Mouse (Mus musculus) right cerebral cortex, postnatal 10 days (tissue): ENCODE data around the gene Ccdc173.
"Not testable (repeated sequence)": the region's sequence is repeated elsewhere in the genome, so short reads cannot be mapped to it uniquely, and the experiment has no call there.

Experiments used
- DNase-seq, 2 experiments: peaks; one replicate each; pipeline ENCODE4 v3.0.0; 2021; ENCODE audit warnings: low spot score in 2 of 2

Ccdc173 gene

GRCm38 (mm10) chr2:69789429-69790069 is at the start of gene Ccdc173, which contains the start of gene Phospho2:
TSS of gene Ccdc173 (minus strand) at chr2:69789575.
TSS of gene Phospho2 (plus strand) at chr2:69789623.
- peak; percentile 99 to 100 for DNase-seq

DNA sequence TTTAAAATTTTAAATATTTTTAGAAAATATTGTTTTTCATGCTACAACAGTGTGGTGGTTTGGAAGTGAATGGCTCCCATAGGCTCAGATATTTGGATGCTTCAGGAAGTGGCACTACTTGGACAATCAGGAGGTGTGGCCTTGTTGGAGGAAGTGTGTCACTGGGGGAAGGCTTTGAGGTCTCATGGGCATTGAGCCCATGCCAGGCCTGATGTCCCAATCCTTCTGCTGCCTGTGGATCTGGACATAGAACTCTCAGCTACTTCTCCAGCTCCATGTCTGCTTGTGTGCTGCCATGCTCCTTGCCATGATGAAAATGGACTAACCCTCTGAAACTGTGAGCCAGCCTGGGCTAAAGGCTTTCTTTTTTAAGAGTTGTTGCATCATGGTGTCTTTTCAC is 49.3 kb upstream of the Ccdc173 start:
- DNase-seq, result no peak

DNA sequence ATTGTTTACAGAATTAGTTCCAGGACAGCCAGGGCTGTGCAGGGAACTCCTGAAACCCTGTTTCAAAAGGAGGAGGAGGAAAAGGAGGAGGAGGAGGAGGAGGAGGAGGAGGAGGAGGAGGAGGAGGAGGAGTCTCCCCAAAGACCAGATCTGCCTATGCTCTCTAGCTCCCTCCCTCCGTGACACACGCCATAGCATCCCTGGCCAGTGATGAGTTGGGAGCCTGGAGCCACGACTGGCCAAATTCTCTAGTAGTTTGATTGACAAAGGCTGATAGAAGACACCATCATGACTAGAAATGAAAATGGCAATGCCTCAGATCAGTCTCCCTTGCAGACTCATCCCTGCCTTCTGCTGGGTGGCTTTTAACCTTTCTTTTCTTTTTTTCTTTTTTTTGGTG is 48.6 kb upstream of the Ccdc173 start:
- no peak for DNase-seq

DNA sequence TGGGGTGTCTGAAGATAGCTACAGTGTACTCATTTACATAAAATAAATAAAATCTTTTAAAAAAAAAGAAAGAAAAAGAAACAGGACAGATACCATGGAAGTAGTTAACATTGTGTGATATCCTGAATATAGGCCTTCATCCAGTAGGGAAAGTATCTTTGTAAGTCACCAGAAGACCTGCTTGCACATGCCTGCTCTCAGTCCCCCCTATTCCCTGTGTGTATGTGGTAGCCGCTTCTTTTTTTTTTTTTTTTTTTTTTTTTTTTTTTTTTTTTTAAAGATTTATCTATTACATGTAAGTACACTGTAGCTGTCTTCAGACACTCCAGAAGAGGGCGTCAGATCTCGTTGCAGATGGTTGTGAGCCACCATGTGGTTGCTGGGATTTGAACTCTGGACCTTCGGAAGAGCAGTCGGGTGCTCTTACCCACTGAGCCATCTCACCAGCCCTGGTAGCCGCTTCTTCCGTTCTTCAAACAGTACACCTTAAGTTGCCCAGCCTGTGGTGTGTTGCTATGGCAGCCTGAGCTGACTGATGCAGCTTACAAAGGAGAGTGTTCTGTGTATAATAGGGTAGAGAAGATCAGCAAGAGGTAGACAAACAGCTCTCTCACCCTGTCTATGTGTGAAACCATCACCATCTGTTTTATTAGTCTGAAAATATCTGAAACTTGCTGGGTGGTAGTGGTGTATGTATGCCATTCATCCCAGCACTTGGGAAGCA is 48.0 kb upstream of the Ccdc173 start:
- no peak for DNase-seq

DNA sequence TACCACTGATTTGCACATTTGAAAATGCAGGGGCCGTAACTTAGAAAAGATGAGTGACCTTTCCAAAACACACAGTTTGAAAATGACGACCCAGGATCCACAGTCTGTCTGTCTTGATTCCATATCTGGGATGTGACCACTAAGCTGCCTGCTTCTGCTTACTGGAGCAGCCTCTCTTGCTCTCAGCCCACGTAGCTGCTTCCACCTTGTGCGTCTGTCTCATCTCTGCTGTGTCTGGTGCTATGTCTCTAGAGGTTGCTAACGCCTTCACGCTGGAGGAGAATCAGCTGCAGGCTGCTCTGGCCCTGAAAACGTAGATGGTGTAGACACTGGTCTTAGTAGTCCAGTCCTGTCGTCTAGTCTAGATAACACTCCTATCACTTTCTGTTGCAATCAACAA is 40.7 kb upstream of the Ccdc173 start:
- no peak for DNase-seq

- DNase-seq, result no peak
These were observed 40.3 kb upstream of the Ccdc173 start for GRCm38 (mm10) chr2:69829680-69830079.

DNA sequence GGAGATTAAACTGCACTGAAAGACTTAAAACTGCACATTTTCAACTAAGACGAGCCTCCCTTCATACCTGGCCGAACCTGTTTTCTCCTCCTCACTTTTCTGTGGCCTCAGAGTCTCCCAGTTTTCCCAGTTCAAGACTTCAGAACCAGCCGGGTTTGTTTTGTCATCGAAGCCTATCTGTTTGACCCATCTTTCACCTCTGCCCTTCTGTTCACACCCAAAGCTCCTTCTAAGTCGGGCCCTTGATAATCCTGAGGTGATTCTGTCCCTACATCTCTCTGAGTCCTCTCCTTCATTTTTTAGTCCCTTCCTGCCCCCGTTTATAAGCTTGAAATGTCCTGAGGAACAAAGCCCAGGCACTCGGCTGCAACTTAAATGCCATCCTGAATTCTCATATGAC is 38.7 kb upstream of the Ccdc173 start:
- DNase-seq, result no peak

DNA sequence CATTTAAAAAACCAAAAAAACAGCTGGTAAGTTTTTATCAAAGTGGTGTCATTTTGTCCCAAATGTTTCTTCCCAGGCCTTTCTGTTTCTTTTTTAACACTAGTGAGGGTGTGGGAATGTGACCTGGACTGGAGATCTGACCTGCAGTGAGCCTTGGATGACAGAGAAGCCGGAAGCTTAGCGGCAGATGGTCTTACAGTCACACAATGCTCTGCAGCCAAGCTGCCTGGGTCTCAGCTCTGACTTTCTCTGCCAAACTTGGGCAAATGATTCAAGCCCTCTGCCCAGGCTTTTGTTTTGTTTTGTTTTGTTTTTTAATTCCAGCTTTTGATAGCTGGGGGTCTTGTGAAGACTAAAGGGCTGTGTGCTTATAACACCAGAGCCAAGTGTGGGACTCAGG is 37.0 kb upstream of the Ccdc173 start:
- no peak for DNase-seq

DNA sequence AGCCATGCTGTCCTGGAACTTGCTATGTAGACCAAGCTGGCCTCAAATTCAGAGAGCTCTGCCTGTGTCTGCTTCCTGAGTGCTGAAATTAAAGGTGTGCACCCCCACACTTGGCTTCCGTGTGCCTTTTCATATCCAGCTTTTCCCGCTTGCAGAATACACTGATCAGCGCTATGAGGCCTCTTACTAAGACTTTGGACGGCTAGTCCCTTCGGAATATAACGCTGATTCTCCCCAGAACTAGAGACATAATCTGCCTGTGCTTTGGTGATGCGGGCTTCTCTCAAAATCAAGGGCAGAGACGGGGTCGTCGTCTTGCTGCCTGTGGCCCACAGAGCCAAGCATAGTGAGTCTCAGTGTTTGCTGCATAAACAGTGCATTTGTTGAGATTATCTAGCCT is 36.5 kb upstream of the Ccdc173 start:
- no peak for DNase-seq

GRCm38 (mm10) chr2:69823129-69823677 is 33.8 kb upstream of the Ccdc173 start:
- peak; percentile 67 to 71 for DNase-seq

DNA sequence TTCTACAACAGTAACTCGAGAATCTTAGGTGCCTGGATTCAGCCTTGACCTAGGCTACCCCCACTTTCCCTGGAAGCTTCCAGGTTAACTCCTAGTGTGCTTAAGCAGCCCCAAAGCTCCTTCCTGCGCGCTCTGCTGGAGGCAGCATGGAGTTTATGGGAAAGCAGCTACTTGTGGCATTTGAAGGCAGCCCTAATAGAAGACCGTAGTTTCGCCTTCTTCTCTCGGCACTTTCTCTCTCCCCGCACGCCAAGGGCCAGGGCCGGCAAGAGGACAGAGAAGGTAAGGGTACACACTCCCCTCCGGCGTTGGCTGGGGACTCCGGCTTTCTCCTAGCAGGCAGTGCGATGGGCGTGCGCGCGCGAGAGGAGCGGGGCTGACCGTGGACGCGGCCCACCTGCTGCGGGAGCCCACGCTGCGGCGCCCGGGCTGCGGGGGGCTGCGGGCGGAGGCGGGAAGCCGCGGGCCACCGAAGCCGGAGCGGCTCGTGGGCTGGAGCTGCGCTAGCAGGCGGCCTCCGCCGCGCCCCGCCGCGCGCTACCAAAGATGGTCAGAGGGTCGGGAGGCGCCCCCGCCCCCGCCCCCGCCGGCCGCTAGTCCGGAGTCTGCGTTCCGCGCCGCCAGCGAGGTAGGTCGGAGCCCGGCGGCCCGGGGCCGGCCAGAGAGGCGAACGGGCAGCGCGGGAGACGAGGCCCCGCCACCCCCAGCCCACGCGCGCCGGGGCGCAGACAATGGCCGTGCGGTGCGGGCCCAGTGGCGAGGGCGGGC is 33.2 kb upstream of the Ccdc173 start:
- DNase-seq, result peak; percentile 66 to 69

GRCm38 (mm10) chr2:69821711-69822110 is 32.3 kb upstream of the Ccdc173 start, which contains the start of gene Klhl23:
TSS of gene Klhl23 (plus strand) at chr2:69821944.
- no peak for DNase-seq

- no peak for DNase-seq
These were observed 30.8 kb upstream of the Ccdc173 start for GRCm38 (mm10) chr2:69820201-69820600.

- no peak for DNase-seq
These were observed 29.1 kb upstream of the Ccdc173 start for GRCm38 (mm10) chr2:69818350-69819085.

DNA sequence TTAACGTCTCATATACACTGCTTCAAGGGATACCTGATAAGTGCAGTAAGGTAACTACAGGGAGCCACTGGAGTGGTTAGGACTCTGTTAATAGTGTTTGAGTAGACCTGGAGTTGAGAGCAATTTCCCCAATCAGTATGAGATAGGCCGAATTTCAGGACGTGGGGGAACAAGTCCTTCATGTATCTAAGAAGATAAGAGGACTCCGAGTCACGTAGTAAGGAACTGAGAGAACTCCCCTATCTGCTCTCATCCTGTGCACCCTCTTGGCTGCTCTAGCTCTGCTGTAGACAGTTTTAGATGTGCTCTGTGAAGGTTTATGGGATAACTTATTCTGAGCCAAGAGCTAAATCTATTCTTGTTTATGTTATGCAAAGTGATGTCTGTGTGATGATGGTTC is 27.2 kb upstream of the Ccdc173 start:
- no peak for DNase-seq

DNA sequence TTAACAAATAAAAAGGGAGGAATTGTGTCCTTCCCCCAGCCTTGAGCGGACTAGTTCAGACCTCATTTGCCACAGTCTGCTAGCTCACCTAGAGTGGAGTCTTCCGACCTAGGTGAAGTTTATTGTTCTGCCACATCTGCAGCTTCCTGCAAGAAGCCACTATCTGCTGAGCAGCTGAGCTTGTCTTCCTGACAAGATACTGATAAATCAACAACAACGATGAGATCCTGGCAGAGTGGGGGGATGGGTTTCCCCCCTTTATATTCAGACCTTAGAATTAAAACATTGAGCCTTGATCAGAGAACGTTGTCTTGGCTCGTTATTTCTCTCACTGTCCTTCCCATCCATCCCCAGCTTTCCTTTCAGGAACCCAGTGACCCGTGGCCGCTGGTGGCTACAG is 22.0 kb upstream of the Ccdc173 start:
- DNase-seq, result not testable (repeated sequence)

DNA sequence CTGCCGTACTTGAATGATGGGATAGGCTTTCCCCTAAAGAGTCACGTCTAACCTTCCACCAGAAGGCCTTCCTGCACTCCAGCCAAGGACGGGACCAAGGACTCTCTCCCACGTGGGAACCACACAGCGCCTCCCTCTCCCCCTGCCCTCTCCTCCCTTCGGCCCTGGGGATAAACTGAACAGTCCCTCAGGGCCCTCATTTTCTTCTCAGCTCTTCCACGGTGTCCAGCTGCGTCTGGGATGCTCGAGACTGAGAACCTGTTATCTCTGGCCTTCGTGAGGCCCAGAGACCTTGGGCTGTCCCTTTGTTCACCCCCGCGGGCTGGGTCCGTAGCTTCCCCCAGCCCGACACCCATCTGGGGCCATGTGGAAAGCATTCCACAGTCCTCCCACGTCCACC is 20.8 kb upstream of the Ccdc173 start:
- DNase-seq, result no peak

GRCm38 (mm10) chr2:69804663-69805062 is 15.3 kb upstream of the Ccdc173 start:
- DNase-seq, result not testable (repeated sequence)

GRCm38 (mm10) chr2:69803756-69804155 is 14.4 kb upstream of the Ccdc173 start:
- no peak for DNase-seq

GRCm38 (mm10) chr2:69802911-69803312 is 13.5 kb upstream of the Ccdc173 start:
- DNase-seq, result peak in 1 of 2 experiments; percentile 53

DNA sequence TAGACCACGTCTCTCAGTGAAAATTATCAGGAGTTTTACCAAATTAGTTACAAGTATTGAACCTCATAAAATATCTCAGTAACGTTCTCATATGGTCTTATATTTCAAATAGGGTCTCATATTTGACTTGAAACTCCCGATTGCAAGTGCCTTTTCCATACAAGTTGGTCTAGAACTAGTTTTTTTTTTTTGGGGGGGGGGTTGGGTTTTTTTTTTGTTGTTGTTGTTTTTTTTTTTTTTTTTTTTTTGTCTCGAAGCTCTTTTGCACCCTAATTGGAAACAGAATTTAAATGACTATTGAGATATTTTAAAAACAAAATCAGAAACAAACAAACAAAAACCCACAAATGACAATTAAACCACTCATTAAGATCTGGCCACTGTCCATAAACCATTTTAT is 1.3 kb upstream of the Ccdc173 start:
- DNase-seq, result no peak

- DNase-seq, result peak; percentile 80 to 89
These were observed 910 bp upstream of the Ccdc173 start for GRCm38 (mm10) chr2:69790285-69790684.
